Mouse (Mus musculus) R1 (cell line): ENCODE data around the gene Il12rb1.
A peak's percentile ranks its signal among the peaks of the same experiment; 100 is the strongest.

Experiments used
- DNase-seq: peaks from one replicate; pipeline ENCODE4 v3.0.0-alpha.2; 2018; ENCODE audit warnings: low read depth, low spot score

The Il12rb1 gene

GRCm38 (mm10) chr8:70850947-70851346, 42.7 kb downstream of the Il12rb1 start:
- DNase-seq = no peak

GRCm38 (mm10) chr8:70851837-70852236, 43.6 kb downstream of the Il12rb1 start:
- no peak for DNase-seq

- DNase-seq = no peak
Measured at GRCm38 (mm10) chr8:70852595-70853231, 44.5 kb downstream of the Il12rb1 start.

- DNase-seq = no peak
Measured at GRCm38 (mm10) chr8:70853863-70854262, 45.6 kb downstream of the Il12rb1 start.

GRCm38 (mm10) chr8:70856028-70856427, 47.8 kb downstream of the Il12rb1 start:
- DNase-seq = no peak

- peak; percentile 66 for DNase-seq
Measured at GRCm38 (mm10) chr8:70856541-70857197, 48.4 kb downstream of the Il12rb1 start.

GRCm38 (mm10) chr8:70857516-70857915, 49.3 kb downstream of the Il12rb1 start:
- peak; percentile 63 for DNase-seq

GRCm38 (mm10) chr8:70862824-70863641, 54.8 kb downstream of the Il12rb1 start, which contains the start of gene Kcnn1:
Gene Kcnn1, minus strand, starts transcription at chr8:70863258.
- peak; percentile 53 for DNase-seq

- DNase-seq = no peak
Measured at GRCm38 (mm10) chr8:70863956-70864711, 55.9 kb downstream of the Il12rb1 start.

- DNase-seq = no peak
Measured at GRCm38 (mm10) chr8:70864712-70865221, 56.5 kb downstream of the Il12rb1 start.

- DNase-seq = peak; percentile 100
Measured at GRCm38 (mm10) chr8:70865350-70866000, 57.2 kb downstream of the Il12rb1 start.

GRCm38 (mm10) chr8:70866001-70866520, 57.8 kb downstream of the Il12rb1 start:
- peak; percentile 65 for DNase-seq

- DNase-seq = no peak
Measured at GRCm38 (mm10) chr8:70866566-70866965, 58.3 kb downstream of the Il12rb1 start.

- peak; percentile 92 for DNase-seq
Measured at GRCm38 (mm10) chr8:70868559-70869198, 60.4 kb downstream of the Il12rb1 start.

- no peak for DNase-seq
Measured at GRCm38 (mm10) chr8:70869199-70869571, 60.9 kb downstream of the Il12rb1 start.

GRCm38 (mm10) chr8:70869601-70870041, 61.4 kb downstream of the Il12rb1 start:
- peak; percentile 85 for DNase-seq
